Mouse (Mus musculus) embryonic facial prominence, embryonic 15.5 days (tissue): Measurements from ENCODE around the gene Kcnj2. TPM values are rescaled to one million over a fixed set of nuclear protein-coding genes. Genes with fewer than 3 reads are reported as not detected.

Source experiments
- polyA plus RNA-seq: library from polyadenylated mRNA; unstranded; fragments of >200 nt; fragmentation: Nextera tagmentation; extraction: Ambion mirVana; gene quantifications from 2 replicates; pipeline ENCODE4 v1.2.1, GENCODE M21; 2015

Gene Kcnj2
- polyA plus RNA-seq, 1 experiment from 2014 or later: 2.8 TPM

Other genes starting within 250 kb of the Kcnj2 start
- 0.14 and 0.61 TPM in 2 replicates for gene Kcnj16, start 98.1 kb upstream of the Kcnj2 start, polyA plus RNA-seq